In the genomic region with DNA sequence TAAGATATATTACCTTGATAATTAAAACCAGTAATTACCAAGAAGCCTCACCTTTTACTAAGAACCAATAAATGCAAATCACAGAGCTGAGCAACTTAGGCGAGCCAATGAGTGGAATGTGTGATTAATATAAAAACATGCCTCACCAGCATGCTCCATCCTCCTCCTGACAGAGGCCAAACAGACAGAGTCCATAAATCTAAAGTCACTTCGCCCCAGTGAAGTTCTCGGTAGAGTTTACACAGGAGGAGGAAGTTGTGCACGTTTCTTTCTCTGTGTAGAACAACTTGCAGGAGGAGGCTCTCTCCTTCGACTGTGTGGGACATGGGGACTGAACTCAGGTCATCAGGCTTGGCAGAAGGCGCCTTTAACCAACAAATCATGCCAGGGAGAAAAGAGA, we compare ENCODE assay signal across 25 mouse cellular contexts.
"Had no signal": no experiment of that assay in that cellular context is flagged by ENCODE, and none has a peak within 500 bp of the region (broad histone marks: within the 10 kb centered on the region; RNA-seq: fewer than 3 reads in every experiment).

No protein-coding gene starts in this region.

- H3K9me3 ChIP-seq: hindbrain, embryonic 10.5 days; hindbrain, embryonic 12.5 days; intestine, embryonic 15.5 days; limb, embryonic 10.5 days had no signal

- H3K4me3 ChIP-seq: gastrocnemius, adult 2 months; hindbrain, embryonic 10.5 days; hindbrain, embryonic 12.5 days; intestine, embryonic 15.5 days; layer of hippocampus, adult 2 months; left cerebral cortex, adult 2 months; limb, embryonic 10.5 days; limb, embryonic 12.5 days had no signal

- H3K4me1 ChIP-seq: intestine, embryonic 15.5 days had no signal

- DNase-seq: gastrocnemius, adult 2 months; gastrocnemius, postnatal 10 days; gastrocnemius, postnatal 25 days; heart, adult 18-20 months; heart, postnatal 10 days; heart, postnatal 4 days; kidney, adult 9 months; kidney, postnatal 14 days; kidney, postnatal 36 days; liver had no signal

- H3K27me3 ChIP-seq: intestine, embryonic 15.5 days; limb, embryonic 12.5 days had no signal

- H3K4me2 ChIP-seq: heart, embryonic 11.5 days; hindbrain, embryonic 12.5 days; hindbrain, embryonic 14.5 days; intestine, embryonic 15.5 days; limb, embryonic 12.5 days; liver, embryonic 11.5 days had no signal

- ATAC-seq: forebrain, embryonic 16.5 days; hindbrain, embryonic 16.5 days; inflammation-experienced regulatory T-cells, adult 6 months; intestine, embryonic 15.5 days; intestine, postnatal 0 days had no signal

- H3K27ac ChIP-seq: gastrocnemius, adult 2 months; hindbrain, embryonic 10.5 days; hindbrain, embryonic 12.5 days; hindbrain, embryonic 14.5 days; intestine, embryonic 15.5 days; layer of hippocampus, adult 2 months; left cerebral cortex, adult 2 months; limb, embryonic 10.5 days; limb, embryonic 12.5 days; liver, embryonic 14.5 days had no signal

- H3K36me3 ChIP-seq: hindbrain, embryonic 10.5 days; hindbrain, embryonic 12.5 days; intestine, embryonic 15.5 days; limb, embryonic 10.5 days; limb, embryonic 12.5 days had no signal

- H3K9ac ChIP-seq: hindbrain, embryonic 12.5 days; hindbrain, embryonic 14.5 days; intestine, embryonic 15.5 days; limb, embryonic 12.5 days; liver, embryonic 14.5 days had no signal
